Mouse (Mus musculus): ENCODE measurements around the gene Dnm3. TPM values are rescaled to one million over a fixed set of nuclear protein-coding genes. Genes with fewer than 3 reads are reported as not detected.

Dnm3 gene
- polyA plus RNA-seq, 1 experiment, result 45.3 TPM

- TF ChIP-seq CTCF (IDR thresholded peaks at IDR 0.05; ENCODE audit: borderline replicate concordance, extremely low read depth, insufficient read depth, insufficient read length) (no peak), POLR2A (IDR thresholded peaks at IDR 0.05; ENCODE audit: borderline replicate concordance, extremely low read depth, insufficient read depth, insufficient read length, poor library complexity, severe bottlenecking) (no peak)
These were observed 256.9 kb downstream of the Dnm3 start for GRCm38 (mm10) chr1:162220891-162221290.

GRCm38 (mm10) chr1:162219781-162220180 is 258.1 kb downstream of the Dnm3 start:
- DNase-seq (ENCODE audit: low read depth), result no peak
- TF ChIP-seq CTCF (IDR thresholded peaks at IDR 0.05; ENCODE audit: borderline replicate concordance, extremely low read depth, insufficient read depth, insufficient read length) (no peak), POLR2A (IDR thresholded peaks at IDR 0.05; ENCODE audit: borderline replicate concordance, extremely low read depth, insufficient read depth, insufficient read length, poor library complexity, severe bottlenecking) (no peak)

More at GRCm38 (mm10) chr1:162220891-162221290, 256.9 kb downstream of the Dnm3 start:
- DNase-seq (ENCODE audit: low read depth), result no peak

GRCm38 (mm10) chr1:162218530-162219180 is 259.2 kb downstream of the Dnm3 start:
- TF ChIP-seq POLR2A (IDR thresholded peaks at IDR 0.05; ENCODE audit: borderline replicate concordance, extremely low read depth, insufficient read depth, insufficient read length, poor library complexity, severe bottlenecking) (no peak), CTCF (IDR thresholded peaks at IDR 0.05; ENCODE audit: borderline replicate concordance, extremely low read depth, insufficient read depth, insufficient read length) (no peak)
- no peak for DNase-seq (ENCODE audit: low read depth)

DNA sequence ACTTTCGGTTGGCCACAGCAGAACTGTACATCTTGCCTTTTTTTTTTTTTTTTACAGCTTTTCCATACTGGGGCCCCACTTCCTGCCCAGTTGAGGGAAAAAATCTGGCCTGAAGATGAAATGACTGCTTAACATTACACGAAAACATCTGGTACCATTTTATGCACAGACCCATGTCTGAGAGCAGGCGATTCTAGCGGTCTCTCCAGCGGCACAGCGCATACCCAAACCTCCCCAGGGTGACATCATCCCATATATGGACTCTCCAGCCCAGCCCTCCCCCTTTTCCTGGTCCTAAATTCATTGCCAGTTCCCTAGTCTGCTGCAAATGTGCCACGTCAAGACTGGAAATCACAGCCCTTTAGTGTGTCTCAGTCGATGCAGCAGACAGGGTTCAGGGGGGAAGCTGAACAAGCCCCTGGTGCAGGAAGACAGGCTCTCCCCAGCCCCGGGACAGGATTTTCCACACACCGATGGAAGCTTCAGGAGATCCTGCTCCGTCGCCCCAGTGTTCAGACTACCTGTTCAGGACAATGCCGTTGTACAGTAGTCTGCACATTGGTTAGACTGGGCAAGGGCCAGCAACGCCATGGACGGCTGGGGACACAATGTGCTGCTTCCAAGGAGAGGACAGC is 260.4 kb downstream of the Dnm3 start:
- no peak for TF ChIP-seq CTCF (IDR thresholded peaks at IDR 0.05; ENCODE audit: borderline replicate concordance, extremely low read depth, insufficient read depth, insufficient read length)
- TF ChIP-seq POLR2A (IDR thresholded peaks at IDR 0.05; ENCODE audit: borderline replicate concordance, extremely low read depth, insufficient read depth, insufficient read length, poor library complexity, severe bottlenecking), result no peak
- peak; percentile 36 for DNase-seq (ENCODE audit: low read depth)

GRCm38 (mm10) chr1:162216656-162217055 is 261.2 kb downstream of the Dnm3 start:
- DNase-seq (ENCODE audit: low read depth), result no peak
- no peak for TF ChIP-seq POLR2A (IDR thresholded peaks at IDR 0.05; ENCODE audit: borderline replicate concordance, extremely low read depth, insufficient read depth, insufficient read length, poor library complexity, severe bottlenecking)
- TF ChIP-seq CTCF (IDR thresholded peaks at IDR 0.05; ENCODE audit: borderline replicate concordance, extremely low read depth, insufficient read depth, insufficient read length), result no peak

GRCm38 (mm10) chr1:162215743-162216142 is 262.1 kb downstream of the Dnm3 start:
- TF ChIP-seq CTCF (IDR thresholded peaks at IDR 0.05; ENCODE audit: borderline replicate concordance, extremely low read depth, insufficient read depth, insufficient read length) (no peak), POLR2A (IDR thresholded peaks at IDR 0.05; ENCODE audit: borderline replicate concordance, extremely low read depth, insufficient read depth, insufficient read length, poor library complexity, severe bottlenecking) (no peak)
- no peak for DNase-seq (ENCODE audit: low read depth)

- TF ChIP-seq POLR2A (IDR thresholded peaks at IDR 0.05; ENCODE audit: borderline replicate concordance, extremely low read depth, insufficient read depth, insufficient read length, poor library complexity, severe bottlenecking) (no peak), CTCF (IDR thresholded peaks at IDR 0.05; ENCODE audit: borderline replicate concordance, extremely low read depth, insufficient read depth, insufficient read length) (no peak)
- DNase-seq (ENCODE audit: low read depth), result no peak
These were observed 264.8 kb downstream of the Dnm3 start for GRCm38 (mm10) chr1:162213066-162213465.

DNA sequence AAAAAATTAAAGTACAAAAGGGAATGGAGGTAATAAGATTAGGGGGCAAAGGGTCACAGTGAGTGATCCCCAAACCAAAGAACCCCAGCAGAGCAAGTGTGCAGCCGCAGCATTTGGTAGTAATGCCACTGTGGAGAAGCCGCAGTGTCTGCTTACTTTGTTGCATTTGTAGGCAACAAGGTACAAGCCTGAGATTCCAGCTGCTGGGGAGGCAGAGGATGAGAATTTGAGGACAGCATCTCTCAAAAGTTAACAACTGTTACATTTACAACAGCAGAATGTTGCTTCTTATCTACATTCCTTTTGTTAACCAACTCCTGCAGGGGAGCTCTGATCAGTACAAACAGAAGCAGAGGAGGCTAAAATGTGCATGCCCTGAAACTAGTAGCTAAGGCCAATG is 267.3 kb downstream of the Dnm3 start:
- no peak for DNase-seq (ENCODE audit: low read depth)
- TF ChIP-seq POLR2A (IDR thresholded peaks at IDR 0.05; ENCODE audit: borderline replicate concordance, extremely low read depth, insufficient read depth, insufficient read length, poor library complexity, severe bottlenecking), result no peak
- no peak for TF ChIP-seq CTCF (IDR thresholded peaks at IDR 0.05; ENCODE audit: borderline replicate concordance, extremely low read depth, insufficient read depth, insufficient read length)

- TF ChIP-seq POLR2A (IDR thresholded peaks at IDR 0.05; ENCODE audit: borderline replicate concordance, extremely low read depth, insufficient read depth, insufficient read length, poor library complexity, severe bottlenecking), result no peak
These were observed 268.2 kb downstream of the Dnm3 start for GRCm38 (mm10) chr1:162209487-162210149.

DNA sequence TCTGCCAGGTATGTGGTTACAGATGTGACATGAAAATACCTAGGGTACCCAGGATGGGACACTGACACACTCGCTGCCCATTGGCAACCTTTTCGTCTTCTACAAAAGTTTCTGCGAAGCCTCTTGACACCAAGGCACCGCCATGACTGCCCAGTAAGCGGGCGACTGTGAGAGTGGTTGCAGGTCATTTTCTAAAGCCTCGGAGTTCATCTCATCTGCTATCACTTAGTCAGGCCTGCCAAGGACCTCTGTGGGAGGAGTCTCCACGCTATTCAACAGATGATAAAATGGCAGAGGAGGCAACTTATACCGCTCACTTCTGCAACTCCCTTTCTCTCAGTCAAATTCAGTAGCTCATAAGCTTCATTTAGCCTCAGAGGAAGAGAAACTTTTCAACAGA is 268.8 kb downstream of the Dnm3 start:
- no peak for DNase-seq (ENCODE audit: low read depth)
- TF ChIP-seq CTCF (IDR thresholded peaks at IDR 0.05; ENCODE audit: borderline replicate concordance, extremely low read depth, insufficient read depth, insufficient read length) (no peak), POLR2A (IDR thresholded peaks at IDR 0.05; ENCODE audit: borderline replicate concordance, extremely low read depth, insufficient read depth, insufficient read length, poor library complexity, severe bottlenecking) (no peak)

More at GRCm38 (mm10) chr1:162209487-162210149, 268.2 kb downstream of the Dnm3 start:
- peak; percentile 59 for DNase-seq (ENCODE audit: low read depth)

GRCm38 (mm10) chr1:162207708-162208043 is 270.2 kb downstream of the Dnm3 start:
- DNase-seq (ENCODE audit: low read depth), result no peak
- no peak for TF ChIP-seq CTCF (IDR thresholded peaks at IDR 0.05; ENCODE audit: borderline replicate concordance, extremely low read depth, insufficient read depth, insufficient read length)
- no peak for TF ChIP-seq POLR2A (IDR thresholded peaks at IDR 0.05; ENCODE audit: borderline replicate concordance, extremely low read depth, insufficient read depth, insufficient read length, poor library complexity, severe bottlenecking)
